Mouse (Mus musculus): ENCODE data around the gene Tnrc6b. TPM values are rescaled to one million over a fixed set of nuclear protein-coding genes. Genes with fewer than 3 reads are reported as not detected.
A peak's percentile ranks its signal among the peaks of the same experiment; 100 is the strongest.

The Tnrc6b gene
- polyA plus RNA-seq, 1 experiment from 2014 or later: 10.1 TPM

GRCm38 (mm10) chr15:80945851-80946250 is 234.7 kb downstream of the Tnrc6b start:
- Histone ChIP-seq H3K36me3 (ENCODE audit: insufficient read depth, low read length) (no peaks in the 10 kb centered on the region), H3K27me3 (replicated peaks; ENCODE audit: insufficient read depth, low read length) (no peaks in the 10 kb centered on the region), H3K4me2 (replicated peaks; ENCODE audit: low read depth, low read length) (no peak overlapping the region), H3K9me3 (ENCODE audit: low read length) (no peaks in the 10 kb centered on the region), H3K4me3 (ENCODE audit: low read depth, low read length) (no peak overlapping the region), H3K9ac (replicated peaks; ENCODE audit: low read depth) (no peak overlapping the region), H3K27ac (ENCODE audit: low read length) (no peak overlapping the region), H3K4me1 (ENCODE audit: insufficient read depth, low read depth, low read length) (peaks cover 8% of the 10 kb centered on the region; the same call in 1 of the 2 replicates)
- TF ChIP-seq EP300 (IDR thresholded peaks at IDR 0.05): no peak
- TF ChIP-seq CTCF (IDR thresholded peaks at IDR 0.05): peak; percentile 72
- 55% methylated on average over 3 of the region's 3 CpGs for WGBS
- DNase-seq (ENCODE audit: low spot score) (peak; percentile 81), ATAC-seq (no peak)

GRCm38 (mm10) chr15:80948145-80949135 is 237.3 kb downstream of the Tnrc6b start, which contains the start of gene Adsl:
Adsl (plus strand) TSS chr15:80948490.
- no peaks in the 10 kb centered on the region for H3K36me3 ChIP-seq (ENCODE audit: insufficient read depth, low read length)
- peaks cover 8% of the 10 kb centered on the region; the same call in 1 of the 2 replicates for H3K4me1 ChIP-seq (ENCODE audit: insufficient read depth, low read depth, low read length)
- under 1% methylated on average over 63 of the region's 63 CpGs for WGBS
- peak within 1 kb of the TSS; percentile 74 for H3K4me2 ChIP-seq (replicated peaks; ENCODE audit: low read depth, low read length)
- H3K27me3 ChIP-seq (replicated peaks; ENCODE audit: insufficient read depth, low read length): no peaks in the 10 kb centered on the region
- TF ChIP-seq CTCF (IDR thresholded peaks at IDR 0.05): peak; percentile 97
- no peak for TF ChIP-seq EP300 (IDR thresholded peaks at IDR 0.05)
- DNase-seq (ENCODE audit: low spot score): peak; percentile 94
- H3K27ac ChIP-seq (ENCODE audit: low read length): peak within 1 kb of the TSS; percentile 86
- ATAC-seq: peak; percentile 98
- H3K9ac ChIP-seq (replicated peaks; ENCODE audit: low read depth): peak within 1 kb of the TSS; percentile 72
- peak within 1 kb of the TSS; percentile 80 for H3K4me3 ChIP-seq (ENCODE audit: low read depth, low read length)
- no peaks in the 10 kb centered on the region for H3K9me3 ChIP-seq (ENCODE audit: low read length)

- peak overlapping the region; percentile 74; the same call in 1 of the 2 replicates for H3K4me2 ChIP-seq (replicated peaks; ENCODE audit: low read depth, low read length)
- ATAC-seq (no peak), DNase-seq (ENCODE audit: low spot score) (no peak)
- no peak overlapping the region for H3K9ac ChIP-seq (replicated peaks; ENCODE audit: low read depth)
- 31% methylated on average over 4 of the region's 4 CpGs for WGBS
- H3K27me3 ChIP-seq (replicated peaks; ENCODE audit: insufficient read depth, low read length): no peaks in the 10 kb centered on the region
- H3K36me3 ChIP-seq (ENCODE audit: insufficient read depth, low read length): peaks cover 1% of the 10 kb centered on the region; the same call in 1 of the 2 replicates
- peaks cover 8% of the 10 kb centered on the region; the same call in 1 of the 2 replicates for H3K4me1 ChIP-seq (ENCODE audit: insufficient read depth, low read depth, low read length)
- H3K9me3 ChIP-seq (ENCODE audit: low read length): no peaks in the 10 kb centered on the region
- peak overlapping the region; percentile 80 for H3K4me3 ChIP-seq (ENCODE audit: low read depth, low read length)
- TF ChIP-seq CTCF (IDR thresholded peaks at IDR 0.05) (no peak), EP300 (IDR thresholded peaks at IDR 0.05) (no peak)
- H3K27ac ChIP-seq (ENCODE audit: low read length): no peak overlapping the region
These were observed 238.3 kb downstream of the Tnrc6b start for GRCm38 (mm10) chr15:80949431-80949830.

- Histone ChIP-seq H3K4me2 (replicated peaks; ENCODE audit: low read depth, low read length) (no peak overlapping the region), H3K27me3 (replicated peaks; ENCODE audit: insufficient read depth, low read length) (no peaks in the 10 kb centered on the region), H3K4me3 (ENCODE audit: low read depth, low read length) (no peak overlapping the region), H3K9me3 (ENCODE audit: low read length) (no peaks in the 10 kb centered on the region), H3K36me3 (ENCODE audit: insufficient read depth, low read length) (peaks cover 5% of the 10 kb centered on the region), H3K4me1 (ENCODE audit: insufficient read depth, low read depth, low read length) (peaks cover 8% of the 10 kb centered on the region; the same call in 1 of the 2 replicates), H3K27ac (ENCODE audit: low read length) (no peak overlapping the region), H3K9ac (replicated peaks; ENCODE audit: low read depth) (no peak overlapping the region)
- DNase-seq (ENCODE audit: low spot score): no peak
- no peak for ATAC-seq
- 75% methylated on average over 7 of the region's 7 CpGs for WGBS
- TF ChIP-seq CTCF (IDR thresholded peaks at IDR 0.05) (no peak), EP300 (IDR thresholded peaks at IDR 0.05) (no peak)
These were observed 238.9 kb downstream of the Tnrc6b start for GRCm38 (mm10) chr15:80950055-80950454.

GRCm38 (mm10) chr15:80953971-80954370 is 242.9 kb downstream of the Tnrc6b start:
- H3K27me3 ChIP-seq (replicated peaks; ENCODE audit: insufficient read depth, low read length): no peaks in the 10 kb centered on the region
- H3K36me3 ChIP-seq (ENCODE audit: insufficient read depth, low read length): peaks cover 24% of the 10 kb centered on the region
- H3K4me2 ChIP-seq (replicated peaks; ENCODE audit: low read depth, low read length): no peak overlapping the region
- no peak for TF ChIP-seq EP300 (IDR thresholded peaks at IDR 0.05)
- no peak for TF ChIP-seq CTCF (IDR thresholded peaks at IDR 0.05)
- peaks cover 6% of the 10 kb centered on the region; the same call in 1 of the 2 replicates for H3K4me1 ChIP-seq (ENCODE audit: insufficient read depth, low read depth, low read length)
- ATAC-seq: no peak
- no peak for DNase-seq (ENCODE audit: low spot score)
- WGBS: 80% methylated on average over 9 of the region's 9 CpGs
- H3K9ac ChIP-seq (replicated peaks; ENCODE audit: low read depth): no peak overlapping the region
- H3K4me3 ChIP-seq (ENCODE audit: low read depth, low read length): no peak overlapping the region
- no peaks in the 10 kb centered on the region for H3K9me3 ChIP-seq (ENCODE audit: low read length)
- no peak overlapping the region for H3K27ac ChIP-seq (ENCODE audit: low read length)

GRCm38 (mm10) chr15:80954861-80955260 is 243.7 kb downstream of the Tnrc6b start:
- Histone ChIP-seq H3K4me1 (ENCODE audit: insufficient read depth, low read depth, low read length) (no peaks in the 10 kb centered on the region), H3K9me3 (ENCODE audit: low read length) (no peaks in the 10 kb centered on the region), H3K4me3 (ENCODE audit: low read depth, low read length) (no peak overlapping the region), H3K36me3 (ENCODE audit: insufficient read depth, low read length) (peaks cover 24% of the 10 kb centered on the region), H3K27me3 (replicated peaks; ENCODE audit: insufficient read depth, low read length) (no peaks in the 10 kb centered on the region), H3K9ac (replicated peaks; ENCODE audit: low read depth) (no peak overlapping the region), H3K27ac (ENCODE audit: low read length) (no peak overlapping the region), H3K4me2 (replicated peaks; ENCODE audit: low read depth, low read length) (no peak overlapping the region)
- DNase-seq (ENCODE audit: low spot score) (no peak), ATAC-seq (no peak)
- no peak for TF ChIP-seq CTCF (IDR thresholded peaks at IDR 0.05)
- no peak for TF ChIP-seq EP300 (IDR thresholded peaks at IDR 0.05)
- 74% methylated on average over 3 of the region's 3 CpGs for WGBS

All from lung, postnatal 0 days (tissue).